Mouse (Mus musculus): ENCODE data around the gene St6galnac5.

GRCm38 (mm10) chr3:152950914-152951313 lies 31.1 kb downstream of the St6galnac5 start:
- TF ChIP-seq POLR2A (IDR thresholded peaks at IDR 0.05; ENCODE audit: borderline replicate concordance, control insufficient read depth, low read depth, low read length) (no peak), CTCF (IDR thresholded peaks at IDR 0.05; ENCODE audit: control insufficient read depth, insufficient read depth, low read length) (no peak)
